Mouse (Mus musculus): Measurements from ENCODE around the gene Smad3. TPM values are rescaled to one million over a fixed set of nuclear protein-coding genes. Genes with fewer than 3 reads are reported as not detected.
A peak's percentile ranks its signal among the peaks of the same experiment; 100 is the strongest.

Smad3 gene
- total and polyA plus RNA-seq, 2 experiments from 2014 or later: 7.5 to 34.0 TPM

- ATAC-seq (no peak), DNase-seq (ENCODE audit: low spot score) (no peak)
- Histone ChIP-seq H3K27me3 (ENCODE audit: insufficient read depth, low read length) (no peaks in the 10 kb centered on the region), H3K4me3 (ENCODE audit: low read length) (no peak overlapping the region), H3K9ac (replicated peaks; ENCODE audit: low read length) (no peak overlapping the region), H3K9me3 (ENCODE audit: low read length) (no peaks in the 10 kb centered on the region), H3K27ac (no peak overlapping the region), H3K4me1 (ENCODE audit: insufficient read depth, low read length) (peaks cover 11% of the 10 kb centered on the region; the same call in 1 of the 2 replicates), H3K36me3 (ENCODE audit: insufficient read depth, low read length) (no peaks in the 10 kb centered on the region), H3K4me2 (ENCODE audit: low read depth, low read length) (no peak overlapping the region)
- WGBS: 45% methylated on average over 15 of the region's 15 CpGs
- no peak for TF ChIP-seq CTCF (IDR thresholded peaks at IDR 0.05; ENCODE audit: low read depth)
These were observed 8.4 kb downstream of the Smad3 start for GRCm38 (mm10) chr9:63749296-63749915.

- ATAC-seq (no peak), DNase-seq (ENCODE audit: low spot score) (no peak)
- no peaks in the 10 kb centered on the region for H3K27me3 ChIP-seq (ENCODE audit: insufficient read depth, low read length)
- no peak overlapping the region for H3K4me2 ChIP-seq (ENCODE audit: low read depth, low read length)
- no peak for TF ChIP-seq CTCF (IDR thresholded peaks at IDR 0.05; ENCODE audit: low read depth)
- H3K9me3 ChIP-seq (ENCODE audit: low read length): no peaks in the 10 kb centered on the region
- H3K36me3 ChIP-seq (ENCODE audit: insufficient read depth, low read length): no peaks in the 10 kb centered on the region
- H3K27ac ChIP-seq: no peak overlapping the region
- WGBS: 69% methylated on average over 9 of the region's 9 CpGs
- no peak overlapping the region for H3K4me3 ChIP-seq (ENCODE audit: low read length)
- H3K9ac ChIP-seq (replicated peaks; ENCODE audit: low read length): no peak overlapping the region
- H3K4me1 ChIP-seq (ENCODE audit: insufficient read depth, low read length): peaks cover 18% of the 10 kb centered on the region; the same call in 1 of the 2 replicates
These were observed 10.0 kb downstream of the Smad3 start for GRCm38 (mm10) chr9:63747645-63748295.

- no peak for TF ChIP-seq CTCF (IDR thresholded peaks at IDR 0.05; ENCODE audit: low read depth)
- ATAC-seq (no peak), DNase-seq (ENCODE audit: low spot score) (no peak)
- H3K4me1 ChIP-seq (ENCODE audit: insufficient read depth, low read length): peaks cover 22% of the 10 kb centered on the region; the same call in 1 of the 2 replicates
- H3K4me3 ChIP-seq (ENCODE audit: low read length): no peak overlapping the region
- H3K4me2 ChIP-seq (ENCODE audit: low read depth, low read length): no peak overlapping the region
- H3K27ac ChIP-seq: no peak overlapping the region
- 86% methylated on average over 3 of the region's 3 CpGs for WGBS
- no peaks in the 10 kb centered on the region for H3K27me3 ChIP-seq (ENCODE audit: insufficient read depth, low read length)
- no peaks in the 10 kb centered on the region for H3K36me3 ChIP-seq (ENCODE audit: insufficient read depth, low read length)
- H3K9ac ChIP-seq (replicated peaks; ENCODE audit: low read length): no peak overlapping the region
- no peaks in the 10 kb centered on the region for H3K9me3 ChIP-seq (ENCODE audit: low read length)
These were observed 10.8 kb downstream of the Smad3 start for GRCm38 (mm10) chr9:63746980-63747379.

- Histone ChIP-seq H3K9ac (replicated peaks; ENCODE audit: low read length) (no peak overlapping the region), H3K27ac (no peak overlapping the region), H3K9me3 (ENCODE audit: low read length) (no peaks in the 10 kb centered on the region), H3K27me3 (ENCODE audit: insufficient read depth, low read length) (no peaks in the 10 kb centered on the region), H3K4me2 (ENCODE audit: low read depth, low read length) (no peak overlapping the region), H3K4me3 (ENCODE audit: low read length) (no peak overlapping the region), H3K36me3 (ENCODE audit: insufficient read depth, low read length) (no peaks in the 10 kb centered on the region), H3K4me1 (ENCODE audit: insufficient read depth, low read length) (peaks cover 22% of the 10 kb centered on the region; the same call in 1 of the 2 replicates)
- ATAC-seq: peak; percentile 11; the same call in 1 of the 2 replicates
- TF ChIP-seq CTCF (IDR thresholded peaks at IDR 0.05; ENCODE audit: low read depth): no peak
- DNase-seq (ENCODE audit: low spot score): peak; percentile 27
- WGBS: 44% methylated on average over 19 of the region's 19 CpGs
These were observed 11.8 kb downstream of the Smad3 start for GRCm38 (mm10) chr9:63745821-63746632.

GRCm38 (mm10) chr9:63744595-63744994, 13.2 kb downstream of the Smad3 start:
- Histone ChIP-seq H3K4me3 (ENCODE audit: low read length) (no peak overlapping the region), H3K9me3 (ENCODE audit: low read length) (no peaks in the 10 kb centered on the region), H3K9ac (replicated peaks; ENCODE audit: low read length) (no peak overlapping the region), H3K4me1 (ENCODE audit: insufficient read depth, low read length) (peaks cover 17% of the 10 kb centered on the region; the same call in 1 of the 2 replicates), H3K36me3 (ENCODE audit: insufficient read depth, low read length) (no peaks in the 10 kb centered on the region; the same call in 1 of the 2 replicates), H3K27ac (no peak overlapping the region), H3K4me2 (ENCODE audit: low read depth, low read length) (no peak overlapping the region), H3K27me3 (ENCODE audit: insufficient read depth, low read length) (no peaks in the 10 kb centered on the region)
- 88% methylated on average over 5 of the region's 5 CpGs for WGBS
- ATAC-seq (no peak), DNase-seq (ENCODE audit: low spot score) (no peak)
- no peak for TF ChIP-seq CTCF (IDR thresholded peaks at IDR 0.05; ENCODE audit: low read depth)

GRCm38 (mm10) chr9:63743775-63744174, 14.0 kb downstream of the Smad3 start:
- DNase-seq (ENCODE audit: low spot score) (no peak), ATAC-seq (no peak)
- no peaks in the 10 kb centered on the region; the same call in 1 of the 2 replicates for H3K36me3 ChIP-seq (ENCODE audit: insufficient read depth, low read length)
- no peak overlapping the region for H3K4me3 ChIP-seq (ENCODE audit: low read length)
- TF ChIP-seq CTCF (IDR thresholded peaks at IDR 0.05; ENCODE audit: low read depth): no peak
- H3K9me3 ChIP-seq (ENCODE audit: low read length): no peaks in the 10 kb centered on the region
- 94% methylated on average over 11 of the region's 11 CpGs for WGBS
- no peaks in the 10 kb centered on the region for H3K27me3 ChIP-seq (ENCODE audit: insufficient read depth, low read length)
- H3K27ac ChIP-seq: no peak overlapping the region
- peaks cover 20% of the 10 kb centered on the region; the same call in 1 of the 2 replicates for H3K4me1 ChIP-seq (ENCODE audit: insufficient read depth, low read length)
- H3K9ac ChIP-seq (replicated peaks; ENCODE audit: low read length): no peak overlapping the region
- H3K4me2 ChIP-seq (ENCODE audit: low read depth, low read length): no peak overlapping the region
